Mouse (Mus musculus) heart, embryonic 16.5 days (tissue): Measurements from ENCODE around the gene Sfmbt1. TPM values are rescaled to one million over a fixed set of nuclear protein-coding genes. Genes with fewer than 3 reads are reported as not detected.
A peak's percentile ranks its signal among the peaks of the same experiment; 100 is the strongest.

ENCODE experiments used
- ATAC-seq: fragments of 200-750 bp; cut with Nextera tagmentation; replicated peaks from 2 replicates; pipeline ENCODE4 v1.8.0; 2017; ENCODE audit warnings: moderate number of reproducible peaks; ENCODE audit not compliant: insufficient read depth, low FRiP score; ENCODE audit errors: extremely low read depth
- H3K27ac ChIP-seq: fragments of 300-500 bp; sonication (generic); 2 replicates; pipeline ENCODE4 v1.5.1; 2014; ENCODE audit warnings: mild to moderate bottlenecking, low read length, control low read depth, moderate library complexity
- H3K27me3 ChIP-seq: fragments of 300-500 bp; sonication (generic); 2 replicates; pipeline ENCODE4 v1.6.1; 2014; ENCODE audit warnings: low read length, mixed read lengths; ENCODE audit not compliant: control insufficient read depth, insufficient read depth
- H3K36me3 ChIP-seq: fragments of 300-500 bp; sonication (generic); 2 replicates; pipeline ENCODE4 v1.6.1; 2014; ENCODE audit not compliant: control insufficient read depth, insufficient read depth
- H3K4me1 ChIP-seq: fragments of 300-500 bp; sonication (generic); 2 replicates; pipeline ENCODE4 v1.6.1; 2014; ENCODE audit warnings: low read length, mixed read lengths; ENCODE audit not compliant: control insufficient read depth, insufficient read depth
- H3K4me2 ChIP-seq: fragments of 300-500 bp; sonication (generic); 2 replicates; pipeline ENCODE4 v1.6.1; 2014; ENCODE audit warnings: low read depth, mild to moderate bottlenecking, control low read depth, low read length
- H3K4me3 ChIP-seq: fragments of 300-500 bp; sonication (generic); 2 replicates; pipeline ENCODE4 v1.5.1; 2014; ENCODE audit warnings: mild to moderate bottlenecking, control low read depth, low read length
- H3K9ac ChIP-seq: fragments of 300-500 bp; sonication (generic); 2 replicates; pipeline ENCODE4 v1.6.1; 2014; ENCODE audit warnings: low read length, control low read depth
- H3K9me3 ChIP-seq: fragments of 300-500 bp; sonication (generic); replicated peaks from 2 replicates; pipeline ENCODE4 v1.6.1; 2016; ENCODE audit warnings: low read length; ENCODE audit not compliant: control insufficient read depth
- WGBS: fragments of 180-500 bp; shearing (Covaris S2); extraction: QIAGEN DNeasy Blood & Tissue Kit; methylation state at CpG from one replicate; pipeline ENCODE4 v1.1.7; 2014; 5-methylcytosine and 5-hydroxymethylcytosine counted together
- polyA plus RNA-seq: library from polyadenylated mRNA; unstranded; fragments of >200 nt; fragmentation: Nextera tagmentation; extraction: Ambion mirVana; gene quantifications from 2 replicates; pipeline ENCODE4 v1.2.1, GENCODE M21; 2015

The Sfmbt1 gene
- polyA plus RNA-seq: 9.2 and 9.5 TPM in 2 replicates

DNA sequence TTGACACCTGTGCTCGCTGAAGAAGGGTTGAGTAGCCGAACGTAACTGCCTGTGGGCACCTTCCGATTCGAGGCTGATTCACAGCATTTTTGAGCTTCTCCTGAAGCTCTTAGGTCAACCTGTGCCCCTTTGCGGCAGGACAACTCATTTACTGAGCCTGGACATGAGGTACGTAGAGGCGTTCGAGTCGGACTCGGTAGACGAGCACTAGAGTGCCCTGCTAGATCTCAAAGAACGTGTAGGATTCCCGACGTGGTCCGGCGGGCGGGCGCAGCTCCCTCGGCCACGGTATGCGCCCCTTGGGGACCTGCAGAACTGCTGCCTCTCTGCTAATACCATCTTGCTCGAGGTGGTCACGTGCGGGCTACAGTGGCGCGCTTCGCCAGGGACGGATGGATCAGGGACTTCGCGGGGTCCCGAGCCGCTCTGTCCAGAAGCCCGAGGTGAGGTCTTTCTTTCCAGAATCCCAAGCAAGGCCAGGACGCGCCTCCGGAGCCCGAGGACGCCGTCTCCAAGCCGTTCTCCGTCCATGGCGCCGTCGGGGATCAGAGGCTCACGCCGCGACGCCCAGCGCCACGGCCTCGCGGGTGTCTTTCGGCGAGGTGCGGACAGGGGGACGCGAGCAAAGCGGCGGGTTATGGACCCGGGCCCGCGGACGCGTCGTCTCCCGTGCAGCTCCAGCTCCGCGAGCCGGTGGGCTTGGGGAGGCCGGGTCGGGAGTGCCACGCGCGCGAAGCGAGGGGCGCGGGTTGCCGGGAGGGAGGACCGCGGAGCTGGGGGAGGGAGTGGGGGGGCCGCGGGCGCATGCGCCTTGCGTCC lies at the start of gene Sfmbt1:
Gene Sfmbt1 (plus strand): TSS at position 51 of the 819 bp plus-strand sequence.
- Histone ChIP-seq H3K4me3 (peak within 1 kb of the TSS; percentile 94), H3K4me2 (peak within 1 kb of the TSS; percentile 97), H3K9me3 (no peaks in the 10 kb centered on the region), H3K36me3 (no peaks in the 10 kb centered on the region), H3K4me1 (peaks cover 4% of the 10 kb centered on the region), H3K9ac (peak within 1 kb of the TSS; percentile 93), H3K27ac (peak within 1 kb of the TSS; percentile 88), H3K27me3 (peaks cover 4% of the 10 kb centered on the region; the same call in 1 of the 2 replicates)
- ATAC-seq: peak; percentile 50
- 2% methylated on average over 87 of the region's 87 CpGs for WGBS

DNA sequence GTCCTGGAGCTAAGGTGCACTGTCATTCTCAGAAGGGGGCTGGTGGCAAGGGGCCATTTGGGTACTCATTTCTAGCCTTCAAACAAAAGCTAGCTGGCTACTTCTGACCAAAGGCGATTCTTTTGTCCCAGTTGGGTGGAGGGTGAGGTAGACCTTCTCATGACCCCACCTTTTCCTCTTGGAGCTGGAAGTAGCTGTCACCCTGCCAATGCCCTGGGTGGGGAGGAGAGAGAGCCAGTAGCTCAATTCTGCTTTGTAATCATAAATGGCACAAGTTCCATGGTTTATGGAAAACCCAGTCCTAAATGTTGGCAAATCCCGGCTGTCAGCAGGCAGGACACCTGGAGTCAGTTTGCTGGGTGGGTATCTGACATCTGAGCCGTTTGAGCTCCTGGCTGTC lies 48.6 kb upstream of the Sfmbt1 start:
- whole genome bisulfite sequencing: 64% methylated on average over 3 of the region's 3 CpGs
- Histone ChIP-seq H3K9ac (no peak overlapping the region), H3K4me3 (no peak overlapping the region), H3K27me3 (no peaks in the 10 kb centered on the region), H3K9me3 (no peaks in the 10 kb centered on the region), H3K4me2 (no peak overlapping the region), H3K27ac (no peak overlapping the region), H3K4me1 (no peaks in the 10 kb centered on the region), H3K36me3 (peaks cover 53% of the 10 kb centered on the region)
- no peak for ATAC-seq

DNA sequence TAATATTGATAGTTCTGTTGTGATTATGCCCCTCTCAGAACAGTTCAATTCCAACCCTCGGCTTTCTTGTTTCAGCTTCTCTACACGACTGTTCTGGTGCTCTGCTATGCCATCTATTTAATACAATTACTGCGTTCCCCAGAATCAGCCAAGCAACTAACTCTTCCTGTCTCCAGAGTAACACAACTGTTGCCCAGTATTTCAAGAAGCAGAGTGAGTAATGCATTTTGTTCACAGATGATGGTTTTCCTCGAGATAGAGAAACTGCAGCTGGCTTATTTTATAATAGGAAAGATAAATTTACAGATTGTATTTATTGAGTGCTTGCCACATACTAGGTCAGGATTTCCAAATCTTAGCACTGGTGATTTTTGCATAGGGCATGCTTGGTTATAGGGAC lies 48.0 kb upstream of the Sfmbt1 start:
- Histone ChIP-seq H3K36me3 (peaks cover 49% of the 10 kb centered on the region), H3K4me1 (no peaks in the 10 kb centered on the region), H3K9me3 (no peaks in the 10 kb centered on the region), H3K9ac (no peak overlapping the region), H3K27ac (no peak overlapping the region), H3K4me2 (no peak overlapping the region), H3K4me3 (no peak overlapping the region), H3K27me3 (no peaks in the 10 kb centered on the region)
- ATAC-seq: no peak
- 83% methylated on average over 4 of the region's 4 CpGs for WGBS

DNA sequence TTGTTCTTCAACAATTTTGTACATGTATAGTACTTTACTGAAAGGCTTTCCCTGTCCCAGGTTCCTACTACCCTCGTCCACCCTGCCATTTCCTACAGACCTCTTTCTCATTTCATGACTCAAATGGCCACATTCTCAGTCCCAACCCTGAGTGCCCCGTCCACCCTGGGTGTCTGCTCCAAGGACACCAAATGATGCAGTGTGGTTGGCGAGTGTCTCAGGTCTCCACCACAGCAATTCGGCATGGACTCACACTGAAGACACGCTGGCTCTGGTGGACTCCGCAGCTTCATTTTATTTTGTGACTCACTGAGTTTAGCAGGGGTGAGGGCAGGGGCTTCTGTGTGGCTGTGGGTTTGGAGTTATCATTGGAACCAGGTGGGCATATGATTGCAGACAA lies 44.5 kb upstream of the Sfmbt1 start:
- Histone ChIP-seq H3K9ac (no peak overlapping the region), H3K4me1 (no peaks in the 10 kb centered on the region), H3K9me3 (no peaks in the 10 kb centered on the region), H3K36me3 (peaks cover 36% of the 10 kb centered on the region), H3K27ac (no peak overlapping the region), H3K4me3 (no peak overlapping the region), H3K4me2 (no peak overlapping the region), H3K27me3 (no peaks in the 10 kb centered on the region)
- WGBS: 88% methylated on average over 6 of the region's 6 CpGs
- ATAC-seq: no peak

DNA sequence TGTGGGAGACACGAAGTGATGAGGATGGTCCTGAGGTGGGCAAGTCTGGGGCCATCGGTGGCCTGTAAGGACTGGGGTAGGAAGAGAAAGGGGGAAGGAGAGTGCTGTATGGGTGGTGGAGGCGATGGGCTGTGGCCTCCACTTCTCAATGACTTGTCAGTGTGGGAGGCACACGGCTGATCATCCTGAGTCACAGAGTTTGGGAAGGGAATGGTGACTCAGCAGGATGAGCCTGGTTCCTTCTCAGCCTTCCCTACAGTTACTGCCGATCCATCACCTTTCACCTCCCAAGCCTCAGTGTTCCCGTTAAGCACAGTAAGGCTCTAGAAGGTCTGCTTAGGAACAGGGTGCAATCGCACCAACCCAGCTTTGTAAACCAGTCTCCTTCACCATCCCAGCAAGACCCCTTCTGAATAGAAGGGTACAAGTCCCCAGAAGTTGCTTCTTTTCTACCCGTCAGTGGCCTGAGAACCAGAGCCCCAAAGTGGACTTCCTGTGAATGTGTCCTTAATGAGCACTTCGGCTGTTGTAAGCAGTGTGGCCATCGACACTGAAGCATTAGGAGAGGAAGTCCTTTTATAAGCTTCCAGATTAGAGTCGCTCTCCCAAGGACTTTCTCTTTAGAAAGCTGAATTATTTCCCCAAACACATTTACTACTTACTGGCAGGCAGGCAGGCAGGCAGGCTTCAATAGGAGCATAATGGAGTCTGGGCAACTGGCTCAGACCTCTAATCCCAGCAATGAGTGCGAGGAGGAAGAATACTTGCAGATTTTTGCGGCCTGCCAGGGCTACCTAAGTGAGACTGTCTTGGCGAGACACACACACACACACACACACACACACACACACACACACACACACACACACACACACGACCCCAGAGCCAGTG lies 43.3 kb upstream of the Sfmbt1 start:
- no peaks in the 10 kb centered on the region for H3K27me3 ChIP-seq
- no peak overlapping the region for H3K9ac ChIP-seq
- no peak for ATAC-seq
- no peaks in the 10 kb centered on the region for H3K9me3 ChIP-seq
- peaks cover 34% of the 10 kb centered on the region for H3K36me3 ChIP-seq
- no peak overlapping the region for H3K27ac ChIP-seq
- 73% methylated on average over 15 of the region's 15 CpGs for WGBS
- H3K4me3 ChIP-seq: no peak overlapping the region
- H3K4me1 ChIP-seq: no peaks in the 10 kb centered on the region
- H3K4me2 ChIP-seq: no peak overlapping the region

DNA sequence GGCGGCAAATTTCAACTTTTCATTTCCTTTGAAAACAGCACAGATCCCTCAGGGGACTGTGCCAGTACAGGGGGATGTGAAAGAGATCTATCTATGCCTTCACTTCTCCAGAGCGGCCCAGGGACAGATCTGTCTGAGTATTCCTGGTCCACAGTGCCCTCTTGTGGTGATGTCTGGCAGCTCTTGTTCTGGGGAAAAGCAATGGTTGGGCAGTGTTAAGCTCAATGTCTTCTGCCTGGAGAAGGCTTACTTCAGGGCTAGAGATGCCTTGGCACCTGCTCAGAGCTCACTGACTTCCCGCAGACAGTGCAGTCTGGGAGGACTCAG lies 42.7 kb upstream of the Sfmbt1 start:
- Histone ChIP-seq H3K9ac (no peak overlapping the region), H3K4me2 (no peak overlapping the region), H3K4me1 (no peaks in the 10 kb centered on the region), H3K4me3 (no peak overlapping the region), H3K27me3 (no peaks in the 10 kb centered on the region), H3K36me3 (peaks cover 29% of the 10 kb centered on the region), H3K27ac (no peak overlapping the region), H3K9me3 (no peaks in the 10 kb centered on the region)
- WGBS: 10% methylated on average over 3 of the region's 3 CpGs
- peak; percentile 78 for ATAC-seq

DNA sequence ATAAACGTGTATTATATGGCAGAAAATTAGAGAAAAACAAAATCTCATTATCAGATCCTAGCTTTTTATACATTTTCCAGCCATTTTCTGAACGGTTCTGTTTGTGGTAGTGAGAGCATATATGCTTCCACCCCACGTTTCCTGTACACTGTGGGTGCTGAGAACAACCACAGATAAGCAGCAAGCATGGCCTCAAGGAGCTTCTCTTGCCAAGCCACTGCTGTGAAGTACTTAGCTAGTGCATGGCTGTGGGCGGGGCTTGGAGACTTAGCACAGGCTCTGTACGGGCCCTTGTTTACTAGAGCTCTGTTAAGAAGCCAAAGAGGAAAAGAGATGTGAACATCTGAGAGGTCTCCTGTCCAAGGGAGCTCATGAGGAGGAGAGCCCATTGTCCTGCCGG lies 39.7 kb upstream of the Sfmbt1 start:
- no peaks in the 10 kb centered on the region for H3K27me3 ChIP-seq
- no peak overlapping the region for H3K27ac ChIP-seq
- H3K4me1 ChIP-seq: no peaks in the 10 kb centered on the region
- no peak overlapping the region for H3K4me3 ChIP-seq
- no peak overlapping the region for H3K4me2 ChIP-seq
- H3K36me3 ChIP-seq: peaks cover 25% of the 10 kb centered on the region
- WGBS: 54% methylated on average over 6 of the region's 6 CpGs
- no peak overlapping the region for H3K9ac ChIP-seq
- H3K9me3 ChIP-seq: no peaks in the 10 kb centered on the region
- ATAC-seq: 0 out of 2 replicates have a peak, but pooled peaks have one; percentile 46

DNA sequence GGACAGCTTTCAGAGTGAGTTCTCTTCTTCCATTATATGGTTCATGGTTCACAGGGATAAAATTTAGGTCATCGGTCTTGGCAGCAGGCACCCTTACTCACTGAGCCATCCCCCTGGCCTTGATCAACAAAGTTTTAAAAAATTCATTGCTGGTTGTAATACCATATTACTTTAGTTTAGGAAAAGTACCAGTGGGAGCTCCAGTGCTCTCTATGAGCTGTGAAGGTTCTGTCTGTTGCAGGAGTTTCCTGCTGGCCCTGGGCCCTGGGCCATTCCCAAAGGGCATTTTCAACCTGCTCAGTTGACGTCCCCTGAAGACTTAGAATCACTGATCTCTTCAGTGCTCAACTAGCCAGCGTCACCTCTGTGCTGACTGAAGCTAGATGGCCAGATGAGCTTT lies 32.5 kb upstream of the Sfmbt1 start:
- Histone ChIP-seq H3K9me3 (no peaks in the 10 kb centered on the region), H3K27me3 (no peaks in the 10 kb centered on the region), H3K4me3 (no peak overlapping the region), H3K27ac (no peak overlapping the region), H3K4me1 (no peaks in the 10 kb centered on the region), H3K36me3 (peaks cover 27% of the 10 kb centered on the region), H3K9ac (no peak overlapping the region), H3K4me2 (no peak overlapping the region)
- ATAC-seq: no peak
- WGBS: 95% methylated on average over 3 of the region's 3 CpGs

DNA sequence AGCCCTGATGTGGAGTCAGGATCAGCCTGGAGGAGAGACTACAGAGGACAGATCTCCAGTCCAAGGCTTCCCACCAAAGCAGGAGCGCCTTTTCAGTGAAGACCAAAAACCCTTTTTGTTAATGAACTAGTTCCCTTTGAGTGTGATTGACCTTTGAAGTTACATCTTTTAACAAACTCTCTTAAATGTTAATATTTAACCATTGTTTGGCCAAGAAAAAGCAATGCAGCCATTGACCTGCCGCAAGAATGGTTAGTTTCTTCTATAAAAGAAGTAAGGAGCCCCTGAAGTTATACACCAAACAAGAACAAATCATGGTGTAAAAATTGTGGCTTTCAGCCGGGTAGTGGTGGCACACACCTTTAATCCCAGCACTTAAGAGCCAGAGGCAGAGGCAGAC lies 24.0 kb upstream of the Sfmbt1 start:
- H3K9me3 ChIP-seq: no peaks in the 10 kb centered on the region
- WGBS: 88% methylated on average over 3 of the region's 3 CpGs
- H3K4me3 ChIP-seq: no peak overlapping the region
- H3K9ac ChIP-seq: no peak overlapping the region
- H3K4me1 ChIP-seq: 0 out of 2 replicates have a peak, but pooled peaks cover 2% of the 10 kb centered on the region
- H3K4me2 ChIP-seq: no peak overlapping the region
- ATAC-seq: no peak
- no peak overlapping the region for H3K27ac ChIP-seq
- H3K36me3 ChIP-seq: peaks cover 13% of the 10 kb centered on the region
- H3K27me3 ChIP-seq: no peaks in the 10 kb centered on the region
